Mouse (Mus musculus) stomach, embryonic 14.5 days (tissue): ENCODE measurements at regions not wholly inside any gene's neighbourhood (a gene's known extent, or its start where the extent isn't known, plus 50 kb on each side); places are given as distances from the start of the nearest gene placed in this dataset.
A peak's percentile ranks its signal among the peaks of the same experiment; 100 is the strongest.

ENCODE experiments used
- ATAC-seq: fragments of 200-750 bp; cut with Nextera tagmentation; 2 replicates; pipeline ENCODE4 v1.8.0; 2017; ENCODE audit warnings: low read depth, moderate TSS enrichment; ENCODE audit not compliant: insufficient number of reproducible peaks, insufficient read depth, low FRiP score
- H3K27ac ChIP-seq: fragments of 300-500 bp; sonication (generic); 2 replicates; pipeline ENCODE4 v1.5.1; 2014; ENCODE audit warnings: mild to moderate bottlenecking, low read length, moderate library complexity, mixed read lengths
- H3K27me3 ChIP-seq: fragments of 300-500 bp; sonication (generic); 2 replicates; pipeline ENCODE4 v1.6.1; 2014; ENCODE audit warnings: low read length, control low read depth, mixed read lengths; ENCODE audit not compliant: control insufficient read depth, insufficient read depth
- H3K36me3 ChIP-seq: fragments of 300-500 bp; sonication (generic); 2 replicates; pipeline ENCODE4 v1.6.1; 2014; ENCODE audit warnings: mild to moderate bottlenecking, control low read depth, low read length, moderate library complexity, mixed read lengths; ENCODE audit not compliant: control insufficient read depth, insufficient read depth
- H3K4me1 ChIP-seq: fragments of 300-500 bp; sonication (generic); 2 replicates; pipeline ENCODE4 v1.6.1; 2014; ENCODE audit warnings: low read length, control low read depth, mixed read lengths; ENCODE audit not compliant: control insufficient read depth, insufficient read depth
- H3K4me2 ChIP-seq: fragments of 300-500 bp; sonication (generic); replicated peaks from 2 replicates; pipeline ENCODE4 v1.6.1; 2014; ENCODE audit warnings: low read depth, low read length, control low read depth
- H3K4me3 ChIP-seq: fragments of 300-500 bp; sonication (generic); 2 replicates; pipeline ENCODE4 v1.5.1; 2014; ENCODE audit warnings: low read depth, low read length, control low read depth
- H3K9ac ChIP-seq: fragments of 300-500 bp; sonication (generic); replicated peaks from 2 replicates; pipeline ENCODE4 v1.6.1; 2014; ENCODE audit warnings: low read depth, mild to moderate bottlenecking, control low read depth, low read length, moderate library complexity, mixed read lengths
- H3K9me3 ChIP-seq: fragments of 300-500 bp; sonication (generic); 2 replicates; pipeline ENCODE4 v1.6.1; 2016; ENCODE audit warnings: low read depth, low read length, control low read depth; ENCODE audit not compliant: control insufficient read depth
- WGBS: fragments of 180-500 bp; shearing (Covaris S2); extraction: QIAGEN DNeasy Blood & Tissue Kit; methylation state at CpG from one replicate; pipeline ENCODE4 v1.1.7; 2014; 5-methylcytosine and 5-hydroxymethylcytosine counted together

DNA sequence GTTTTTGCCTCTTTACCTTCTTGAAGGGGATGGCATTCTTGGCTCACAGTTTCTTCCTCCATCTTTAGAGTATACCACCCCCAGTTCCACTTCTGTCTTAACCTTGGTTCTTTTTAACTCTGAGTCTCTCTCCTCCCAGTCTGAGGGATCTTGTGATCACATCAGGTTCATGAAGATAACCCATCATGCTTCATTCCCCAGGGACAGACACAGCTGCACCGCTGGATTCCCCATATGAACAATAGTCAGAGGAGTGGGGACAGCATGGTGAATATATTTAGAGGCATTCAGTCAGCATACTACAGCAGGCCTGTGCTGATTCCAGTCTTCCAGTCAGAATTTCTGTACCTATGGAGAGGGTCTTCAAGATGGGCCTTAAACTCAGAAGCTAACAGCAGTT lies 103.1 kb downstream of the Cavin4 start:
- 97% methylated on average over 1 of the region's 1 CpGs for WGBS
- no peaks in the 10 kb centered on the region for H3K9me3 ChIP-seq
- no peaks in the 10 kb centered on the region for H3K27me3 ChIP-seq
- no peaks in the 10 kb centered on the region for H3K36me3 ChIP-seq
- no peaks in the 10 kb centered on the region for H3K4me1 ChIP-seq
- H3K4me2 ChIP-seq = no peak overlapping the region
- no peak overlapping the region for H3K27ac ChIP-seq
- no peak for ATAC-seq
- H3K4me3 ChIP-seq = no peak overlapping the region
- H3K9ac ChIP-seq = no peak overlapping the region

DNA sequence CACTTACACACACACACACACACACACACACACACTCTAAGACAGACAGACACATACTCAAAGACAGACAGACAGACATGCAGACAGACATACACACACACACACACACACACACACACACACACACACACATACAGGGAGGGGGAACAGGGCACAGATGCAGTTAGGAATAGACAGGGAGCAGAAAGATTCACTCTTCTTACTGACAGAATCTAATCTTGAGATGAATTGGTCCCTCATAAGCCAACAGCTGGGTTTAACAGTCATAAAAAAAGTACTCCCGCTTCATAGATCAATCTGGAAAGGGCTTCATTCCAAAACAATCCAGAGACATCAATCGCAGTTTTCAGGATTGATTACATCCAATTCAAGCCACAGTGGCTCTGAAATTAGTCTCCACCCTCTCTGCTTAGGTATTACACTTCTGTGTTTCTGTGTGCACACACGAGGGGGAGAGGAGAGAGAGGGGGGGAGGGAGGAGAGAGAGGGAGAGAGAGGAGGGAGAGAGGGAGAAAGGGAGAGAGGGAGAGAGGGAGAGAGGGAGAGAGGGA lies 107.2 kb downstream of the Cavin4 start:
- no peaks in the 10 kb centered on the region for H3K9me3 ChIP-seq
- H3K4me3 ChIP-seq = no peak overlapping the region
- 28% methylated on average over 3 of the region's 3 CpGs for WGBS
- H3K4me2 ChIP-seq = no peak overlapping the region
- H3K36me3 ChIP-seq = no peaks in the 10 kb centered on the region
- peak; percentile 43; the same call in 1 of the 2 replicates for ATAC-seq
- no peak overlapping the region for H3K27ac ChIP-seq
- H3K9ac ChIP-seq = no peak overlapping the region
- no peaks in the 10 kb centered on the region for H3K27me3 ChIP-seq
- no peaks in the 10 kb centered on the region for H3K4me1 ChIP-seq

DNA sequence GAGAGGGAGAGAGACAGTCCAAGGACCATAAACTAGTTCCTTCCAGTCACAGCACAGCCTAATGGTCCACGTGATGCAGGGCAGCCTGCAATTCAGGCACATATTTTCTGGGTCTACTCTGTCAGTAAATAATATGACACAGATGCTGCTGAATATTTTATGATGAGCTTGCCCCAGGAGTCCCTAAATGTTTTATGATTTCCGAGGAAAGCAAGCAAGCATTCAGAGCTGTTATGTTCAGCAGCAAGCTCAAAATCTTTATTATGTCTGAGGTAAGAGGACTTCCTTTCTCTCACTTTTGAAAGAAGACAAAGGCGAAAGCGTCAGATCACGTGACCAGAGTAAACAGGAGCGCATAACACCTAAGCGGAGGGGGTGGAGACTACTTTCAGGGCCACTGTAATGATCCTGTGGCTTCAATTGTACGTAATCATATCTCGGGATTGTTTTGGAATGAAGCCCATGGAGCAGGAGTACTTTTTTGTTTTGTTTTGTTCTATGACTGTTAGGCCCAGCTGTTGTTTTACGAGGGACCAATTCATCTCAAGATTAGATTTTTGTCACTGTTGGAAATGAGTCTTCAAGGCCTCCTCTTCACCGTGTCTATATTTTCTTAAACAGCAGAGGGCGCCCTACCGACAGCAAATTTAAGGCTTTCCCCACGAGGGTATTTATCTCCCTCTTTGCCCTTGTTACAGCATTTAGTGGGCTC lies 107.8 kb downstream of the Cavin4 start:
- no peaks in the 10 kb centered on the region for H3K4me1 ChIP-seq
- no peaks in the 10 kb centered on the region for H3K9me3 ChIP-seq
- H3K36me3 ChIP-seq = no peaks in the 10 kb centered on the region
- H3K4me2 ChIP-seq = peak overlapping the region; percentile 22
- 0 out of 2 replicates have a peak overlapping the region, but pooled peaks have one; percentile 13 for H3K27ac ChIP-seq
- peak; percentile 68 for ATAC-seq
- H3K4me3 ChIP-seq = no peak overlapping the region
- H3K9ac ChIP-seq = no peak overlapping the region
- H3K27me3 ChIP-seq = no peaks in the 10 kb centered on the region
- WGBS = 24% methylated on average over 14 of the region's 14 CpGs

DNA sequence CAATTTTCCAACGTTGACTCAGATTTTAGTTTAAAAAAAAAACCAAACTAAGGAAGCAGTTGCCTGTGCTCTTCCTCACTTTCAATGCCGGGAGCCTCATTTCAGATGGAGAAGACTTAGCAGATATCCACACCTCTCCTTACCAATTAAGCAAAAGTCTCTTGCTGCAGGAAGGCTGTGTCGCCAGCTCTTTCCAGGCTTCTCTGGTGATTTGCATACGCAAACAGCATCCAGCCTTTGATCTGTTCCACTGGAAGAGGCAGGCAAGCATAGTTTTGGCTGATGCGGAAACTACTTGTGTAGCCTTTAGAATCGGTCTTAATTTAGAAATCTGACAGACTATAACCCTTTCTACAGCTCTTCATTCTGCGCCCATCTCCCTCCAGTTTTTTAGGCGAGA lies 108.5 kb downstream of the Cavin4 start:
- ATAC-seq = no peak
- Histone ChIP-seq H3K27me3 (no peaks in the 10 kb centered on the region), H3K9ac (no peak overlapping the region), H3K4me3 (no peak overlapping the region), H3K4me2 (no peak overlapping the region), H3K27ac (no peak overlapping the region), H3K36me3 (no peaks in the 10 kb centered on the region), H3K9me3 (no peaks in the 10 kb centered on the region), H3K4me1 (no peaks in the 10 kb centered on the region)
- WGBS = 70% methylated on average over 8 of the region's 8 CpGs

DNA sequence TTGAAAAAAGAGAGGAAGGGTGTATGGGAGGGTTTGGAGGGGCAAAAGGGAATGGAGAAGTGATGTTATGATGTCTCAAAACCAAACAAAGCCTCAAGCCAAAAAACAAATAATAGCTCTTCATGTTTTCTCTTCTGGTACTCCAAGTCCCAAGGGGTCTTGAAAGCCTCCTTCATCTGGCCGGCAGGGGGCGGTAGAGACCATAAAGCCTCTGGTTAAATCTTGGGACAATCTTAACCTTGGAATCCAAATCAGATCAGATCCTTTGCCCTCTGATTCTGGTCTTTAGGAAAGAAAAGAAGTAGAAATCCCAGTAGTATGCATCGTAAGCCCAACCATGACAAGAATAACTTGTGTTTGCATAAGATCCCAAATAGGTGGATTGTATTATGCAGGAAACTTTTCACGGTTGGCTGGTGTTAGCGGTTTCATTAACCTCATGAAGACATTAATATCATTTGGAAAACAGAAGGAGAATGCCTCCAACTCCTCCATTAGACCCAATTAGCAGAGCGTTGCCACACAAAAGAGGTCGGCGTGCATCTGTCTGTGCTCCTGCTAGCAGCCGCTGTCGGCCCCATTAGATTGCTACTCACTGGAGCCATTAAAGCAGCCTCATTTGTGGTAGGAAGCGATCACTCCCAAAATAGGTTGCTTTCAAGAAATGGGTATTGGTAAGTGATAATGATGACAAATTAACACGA lies 116.0 kb downstream of the Cavin4 start:
- no peaks in the 10 kb centered on the region for H3K36me3 ChIP-seq
- H3K27ac ChIP-seq = no peak overlapping the region
- no peak overlapping the region for H3K9ac ChIP-seq
- no peaks in the 10 kb centered on the region for H3K4me1 ChIP-seq
- no peak overlapping the region for H3K4me2 ChIP-seq
- H3K27me3 ChIP-seq = no peaks in the 10 kb centered on the region
- ATAC-seq = no peak
- no peak overlapping the region for H3K4me3 ChIP-seq
- no peaks in the 10 kb centered on the region for H3K9me3 ChIP-seq
- WGBS = 64% methylated on average over 12 of the region's 12 CpGs

DNA sequence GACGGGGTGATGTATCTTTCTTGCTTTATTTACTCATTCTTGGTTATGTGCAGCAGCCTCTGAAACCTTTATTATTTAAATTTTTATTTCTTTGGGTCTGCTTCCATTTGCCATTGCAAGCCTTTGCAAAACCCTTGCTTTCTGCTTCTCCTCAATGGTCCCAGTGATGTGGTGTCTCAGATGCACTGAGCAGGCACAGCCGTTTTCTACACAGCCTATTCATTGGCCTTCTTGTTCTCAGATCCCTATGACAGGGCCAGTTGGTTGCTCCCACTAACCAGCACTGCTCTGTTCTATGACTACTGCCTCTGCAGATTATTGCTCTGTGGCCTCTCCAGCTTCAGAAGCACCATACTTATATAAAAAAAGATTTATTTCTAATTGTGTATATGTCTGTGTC lies 116.6 kb downstream of the Cavin4 start:
- ATAC-seq = no peak
- no peaks in the 10 kb centered on the region for H3K36me3 ChIP-seq
- no peaks in the 10 kb centered on the region for H3K4me1 ChIP-seq
- no peak overlapping the region for H3K9ac ChIP-seq
- no peak overlapping the region for H3K4me2 ChIP-seq
- H3K9me3 ChIP-seq = no peaks in the 10 kb centered on the region
- H3K27me3 ChIP-seq = no peaks in the 10 kb centered on the region
- 76% methylated on average over 2 of the region's 2 CpGs for WGBS
- no peak overlapping the region for H3K4me3 ChIP-seq
- H3K27ac ChIP-seq = no peak overlapping the region

DNA sequence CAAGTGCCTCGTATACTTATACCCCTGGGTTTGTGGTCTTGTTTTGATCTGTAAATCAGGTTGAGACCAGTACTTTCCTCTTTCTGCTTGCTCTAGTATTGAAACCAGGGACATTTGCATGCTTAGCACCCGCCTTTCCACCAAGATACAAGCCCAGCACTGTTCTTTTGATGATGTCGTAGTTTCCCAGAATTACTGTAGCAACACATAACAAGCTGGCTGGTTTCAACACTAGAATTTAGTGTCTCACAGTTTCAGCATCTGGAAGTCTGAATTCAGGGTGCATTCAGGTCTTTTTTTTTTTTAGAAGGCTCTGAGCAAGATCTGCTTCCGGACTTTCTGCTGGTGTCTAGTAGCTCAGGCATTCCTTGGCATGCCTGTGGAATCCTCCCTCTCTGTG lies 117.8 kb downstream of the Cavin4 start:
- Histone ChIP-seq H3K27ac (no peak overlapping the region), H3K4me1 (no peaks in the 10 kb centered on the region), H3K4me2 (no peak overlapping the region), H3K4me3 (no peak overlapping the region), H3K27me3 (no peaks in the 10 kb centered on the region), H3K36me3 (no peaks in the 10 kb centered on the region), H3K9ac (no peak overlapping the region), H3K9me3 (no peaks in the 10 kb centered on the region)
- no peak for ATAC-seq
- WGBS = 71% methylated on average over 4 of the region's 4 CpGs

DNA sequence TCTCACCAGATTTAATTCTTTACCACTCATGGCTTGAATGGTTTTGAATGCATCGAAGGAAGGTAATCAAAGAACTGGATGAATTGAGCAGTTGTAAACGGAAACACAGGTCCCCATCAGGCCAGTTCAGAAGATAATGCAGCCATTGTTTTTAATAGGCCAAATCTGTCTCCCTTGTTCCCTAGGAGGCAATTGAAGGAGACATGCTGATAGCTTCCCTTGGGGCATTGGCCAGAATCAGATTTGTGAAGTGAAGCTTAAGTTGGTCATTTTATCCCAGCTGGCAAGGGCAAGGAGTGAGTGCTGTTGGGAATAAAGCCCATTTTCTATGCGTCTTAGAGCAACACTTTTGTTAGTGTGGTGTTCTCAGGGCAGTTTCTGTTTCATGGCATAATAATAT lies 119.4 kb downstream of the Cavin4 start:
- Histone ChIP-seq H3K4me1 (no peaks in the 10 kb centered on the region), H3K9ac (no peak overlapping the region), H3K4me3 (no peak overlapping the region), H3K27ac (no peak overlapping the region), H3K36me3 (no peaks in the 10 kb centered on the region), H3K4me2 (no peak overlapping the region), H3K27me3 (no peaks in the 10 kb centered on the region), H3K9me3 (no peaks in the 10 kb centered on the region)
- WGBS = 73% methylated on average over 3 of the region's 3 CpGs
- no peak for ATAC-seq
